Mouse (Mus musculus) urinary bladder, postnatal 0 days (tissue): ENCODE measurements around the gene Vcl. TPM values are rescaled to one million over a fixed set of nuclear protein-coding genes. Genes with fewer than 3 reads are reported as not detected.

Experiments used
- polyA plus RNA-seq: library from polyadenylated mRNA; unstranded; fragments of >200 nt; fragmentation: Nextera tagmentation; extraction: Ambion mirVana; gene quantifications from 2 replicates; pipeline ENCODE4 v1.2.1, GENCODE M21; 2015

Vcl gene
- polyA plus RNA-seq: 305 and 406 TPM in 2 replicates

DNA sequence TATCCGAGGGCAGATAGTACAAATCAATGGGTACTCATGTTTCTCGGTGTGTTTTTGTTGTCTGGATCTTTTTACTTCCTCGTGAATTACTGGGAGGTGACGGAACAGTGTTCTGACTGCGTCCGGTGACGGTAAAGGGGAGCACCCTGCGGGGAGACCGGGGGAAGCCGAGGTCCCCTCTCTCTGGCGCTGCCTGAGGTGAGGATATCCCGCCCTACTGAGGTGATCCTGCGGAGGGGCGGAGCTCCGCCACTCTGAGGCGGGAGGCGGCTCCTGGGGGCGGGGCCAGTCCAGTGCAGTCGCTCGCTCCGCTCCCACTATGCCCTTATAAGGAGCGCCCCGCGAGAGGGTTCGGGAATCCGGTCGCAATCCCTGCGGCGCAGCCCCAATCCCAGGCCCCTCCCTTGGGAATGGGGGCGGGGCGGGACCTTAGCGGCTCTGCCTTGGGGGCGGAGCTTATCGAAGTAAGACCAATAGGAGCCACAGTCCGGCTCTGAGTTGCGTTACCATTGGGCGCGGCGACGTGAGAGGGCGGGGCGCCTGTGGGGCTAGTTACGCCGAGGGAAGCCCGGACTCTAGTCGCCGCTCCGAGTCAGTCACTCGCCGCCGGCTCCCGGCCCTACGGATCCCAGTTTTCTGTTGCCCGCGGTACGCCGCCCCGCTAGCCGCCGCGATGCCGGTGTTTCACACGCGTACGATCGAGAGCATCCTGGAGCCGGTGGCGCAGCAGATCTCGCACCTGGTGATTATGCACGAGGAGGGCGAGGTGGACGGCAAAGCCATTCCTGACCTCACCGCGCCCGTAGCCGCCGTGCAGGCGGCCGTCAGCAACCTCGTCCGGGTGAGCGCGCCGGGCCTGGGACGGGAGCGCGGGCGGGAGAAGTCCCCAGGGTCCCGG lies at the start of gene Vcl:
TSS of gene Vcl (plus strand) at position 551 of the 898 bp plus-strand sequence.

DNA sequence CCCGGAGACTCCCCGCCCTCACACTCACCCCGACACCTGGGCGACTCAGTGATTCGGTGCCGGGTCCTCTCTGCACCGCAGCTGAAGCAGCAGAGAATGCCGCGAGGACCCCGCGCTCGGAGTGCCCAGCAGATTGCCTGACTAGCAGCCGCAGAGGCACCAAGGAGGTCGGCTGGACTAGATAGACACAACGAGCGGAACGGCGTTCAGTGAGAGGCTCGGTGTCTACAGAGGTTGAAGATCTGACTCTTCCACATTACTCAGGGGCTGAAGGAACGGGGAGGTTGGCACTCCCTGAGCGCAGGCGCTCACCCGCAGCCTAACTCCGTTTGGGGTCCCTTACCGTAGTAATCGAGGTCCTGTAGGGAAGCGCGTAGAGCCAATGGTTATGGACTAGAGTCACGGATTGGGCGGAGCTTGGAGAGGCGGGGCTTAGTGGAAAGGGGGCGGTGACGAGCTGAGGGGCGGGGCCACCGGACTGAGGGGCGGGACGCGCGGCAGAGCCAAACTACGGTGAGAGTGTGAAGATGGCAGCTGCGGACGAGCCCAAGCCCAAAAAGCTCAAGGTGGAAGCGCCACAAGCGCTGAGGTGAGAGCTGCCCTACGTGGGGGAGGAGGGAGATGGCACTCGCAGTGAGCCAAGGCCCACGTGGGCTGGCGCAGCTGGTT lies 123.0 kb downstream of the Vcl start, which contains the start of the genes Ap3m1 and Adk:
TSS of gene Ap3m1 (minus strand) at position 397 of the 669 bp plus-strand sequence.
TSS of gene Adk (plus strand) at position 463 of the 669 bp plus-strand sequence.

Other genes with a start within 250 kb of the Vcl start
- 19.0 and 21.6 TPM in 2 replicates for gene Fut11, start 234.4 kb upstream of the Vcl start, polyA plus RNA-seq
- gene Chchd1, start 226.4 kb upstream of the Vcl start, polyA plus RNA-seq: 156 and 181 TPM in 2 replicates
- 18.9 and 19.7 TPM in 2 replicates for gene Zswim8, start 221.8 kb upstream of the Vcl start, polyA plus RNA-seq
- gene Ndst2, start 194.8 kb upstream of the Vcl start, polyA plus RNA-seq: 13.5 and 14.0 TPM in 2 replicates
- 246 and 275 TPM in 2 replicates for gene Camk2g, start 135.3 kb upstream of the Vcl start, polyA plus RNA-seq
- 8.3 and 9.8 TPM in 2 replicates for gene Plau, start 92.7 kb upstream of the Vcl start, polyA plus RNA-seq
- 37.1 and 47.8 TPM in 2 replicates for gene Ap3m1, start 123.1 kb downstream of the Vcl start, polyA plus RNA-seq
- 127 and 153 TPM in 2 replicates for gene Adk, start 123.2 kb downstream of the Vcl start, polyA plus RNA-seq